Mouse (Mus musculus): ENCODE data around the gene Coa7.
"Not testable (repeated sequence)": the region's sequence is repeated elsewhere in the genome, so short reads cannot be mapped to it uniquely, and the experiment has no call there.

Gene Coa7

DNA sequence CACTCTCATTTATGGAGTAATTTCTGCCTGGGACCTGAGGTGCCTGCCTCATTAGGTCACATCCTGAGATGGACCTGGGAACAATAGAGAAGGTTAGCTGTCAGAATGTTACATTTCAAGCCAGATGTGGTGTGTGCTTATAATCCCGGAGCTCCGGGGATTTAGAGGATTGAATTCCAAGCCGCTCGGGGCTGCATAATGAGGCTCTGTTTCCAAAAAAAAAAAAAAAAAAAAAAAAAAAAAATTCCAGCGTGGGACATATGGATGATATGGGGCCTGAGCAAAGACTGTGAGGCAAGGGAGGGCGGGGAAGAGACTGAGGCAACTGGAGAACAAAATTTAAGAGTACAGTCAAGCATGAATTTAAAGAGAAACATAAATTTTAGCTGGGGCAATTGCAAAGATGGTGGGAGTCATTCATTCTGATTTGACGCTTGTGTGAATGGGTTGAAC, 16.7 kb downstream of the Coa7 start:
- DNase-seq (ENCODE audit: low spot score) = no peak

- no peak for DNase-seq (ENCODE audit: low spot score)
Measured at GRCm38 (mm10) chr4:108345826-108346225, 17.9 kb downstream of the Coa7 start.

DNA sequence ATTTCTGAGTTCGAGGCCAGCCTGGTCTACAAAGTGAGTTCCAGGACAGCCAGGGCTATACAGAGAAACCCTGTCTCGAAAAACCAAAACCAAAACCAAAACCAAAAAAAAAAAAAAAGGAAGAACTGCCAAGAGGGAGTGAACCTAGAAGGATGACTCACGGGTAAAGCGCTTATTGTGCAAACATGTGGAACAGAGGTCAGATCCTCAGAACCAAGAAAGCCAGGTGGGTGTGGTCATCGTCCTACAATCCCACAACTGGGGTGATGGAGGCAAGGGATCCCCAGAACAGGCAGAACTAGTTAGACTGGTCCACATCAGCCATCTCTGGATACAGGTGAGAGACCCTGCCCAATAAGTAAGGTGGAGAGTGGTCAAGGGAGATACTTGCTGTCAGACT, 19.2 kb downstream of the Coa7 start:
- DNase-seq (ENCODE audit: low spot score) = no peak

GRCm38 (mm10) chr4:108348256-108348875, 20.4 kb downstream of the Coa7 start:
- no peak for DNase-seq (ENCODE audit: low spot score)

- DNase-seq (ENCODE audit: low spot score) = no peak
Measured at GRCm38 (mm10) chr4:108349064-108349463, 21.1 kb downstream of the Coa7 start.

- DNase-seq (ENCODE audit: low spot score) = no peak
Measured at GRCm38 (mm10) chr4:108349836-108350547, 22.1 kb downstream of the Coa7 start.

GRCm38 (mm10) chr4:108350819-108351218, 22.9 kb downstream of the Coa7 start:
- peak; percentile 64 for DNase-seq (ENCODE audit: low spot score)

DNA sequence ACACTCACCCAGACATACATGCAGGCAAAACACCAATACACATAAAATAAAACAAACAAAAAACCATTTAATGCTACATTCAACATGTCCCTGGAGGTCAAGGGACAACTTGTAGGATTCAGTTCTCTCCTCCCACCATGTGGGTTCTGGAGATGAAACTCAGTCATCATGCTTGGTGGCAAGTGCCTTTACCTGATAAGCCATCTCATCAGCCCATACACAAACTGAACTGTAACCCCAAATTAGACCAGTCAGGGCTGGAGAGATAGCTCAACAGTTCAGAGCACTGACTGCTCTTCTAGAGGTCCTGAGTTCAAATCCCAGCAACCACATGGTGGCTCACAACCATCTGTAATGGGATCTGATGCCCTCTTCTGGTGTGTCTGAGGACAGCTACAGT, 25.7 kb downstream of the Coa7 start:
- not testable (repeated sequence) for DNase-seq (ENCODE audit: low spot score)

GRCm38 (mm10) chr4:108357458-108357857, 29.5 kb downstream of the Coa7 start:
- DNase-seq (ENCODE audit: low spot score) = no peak

GRCm38 (mm10) chr4:108358498-108358897, 30.6 kb downstream of the Coa7 start:
- DNase-seq (ENCODE audit: low spot score) = no peak

DNA sequence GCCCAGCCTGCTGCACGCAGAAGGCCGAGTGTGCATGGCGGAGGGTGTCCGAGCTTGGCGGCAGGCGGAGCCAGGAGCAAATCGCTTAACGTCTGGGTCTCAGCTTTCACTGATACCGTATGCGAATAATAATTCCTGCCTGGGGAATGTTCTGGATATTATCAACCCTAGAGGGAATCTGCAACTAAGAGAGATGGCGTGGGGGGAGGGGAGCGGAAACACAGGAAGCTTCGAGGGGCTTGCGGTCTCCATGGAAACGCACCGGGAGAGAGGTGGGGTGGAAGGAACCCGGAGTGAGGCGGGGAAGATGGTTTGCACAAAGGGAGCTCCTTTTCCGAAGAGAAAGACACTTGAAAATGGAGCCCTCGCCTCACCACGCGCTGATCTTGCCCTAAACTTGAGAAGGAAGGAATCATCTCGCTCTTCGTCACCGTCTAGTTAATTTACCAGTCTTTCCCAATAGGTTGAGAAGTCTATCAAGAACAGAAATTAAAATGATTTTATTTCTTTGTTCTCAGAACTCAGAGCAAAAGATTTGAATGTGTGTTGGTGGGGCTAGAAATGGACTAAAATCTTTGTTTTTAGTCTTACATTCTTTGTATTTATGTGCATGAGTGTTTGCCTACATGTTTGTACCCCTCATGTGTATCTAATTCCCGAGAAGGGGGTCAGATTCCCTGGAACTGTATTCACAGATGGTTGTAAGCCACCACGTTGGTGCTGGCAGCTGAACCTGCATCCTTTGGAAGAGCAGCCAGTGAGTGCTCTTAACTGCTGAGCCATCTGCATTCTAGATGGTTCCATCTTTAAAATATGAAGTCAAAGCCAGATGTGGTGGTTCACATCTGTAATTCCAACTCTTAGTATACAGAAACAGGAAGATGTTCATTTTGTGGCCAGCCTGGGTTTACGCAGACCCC, 32.5 kb downstream of the Coa7 start:
- peak; percentile 84 for DNase-seq (ENCODE audit: low spot score)

GRCm38 (mm10) chr4:108362321-108363261, 34.7 kb downstream of the Coa7 start:
- DNase-seq (ENCODE audit: low spot score) = peak; percentile 66

- DNase-seq (ENCODE audit: low spot score) = no peak
Measured at GRCm38 (mm10) chr4:108363355-108364110, 35.6 kb downstream of the Coa7 start.

DNA sequence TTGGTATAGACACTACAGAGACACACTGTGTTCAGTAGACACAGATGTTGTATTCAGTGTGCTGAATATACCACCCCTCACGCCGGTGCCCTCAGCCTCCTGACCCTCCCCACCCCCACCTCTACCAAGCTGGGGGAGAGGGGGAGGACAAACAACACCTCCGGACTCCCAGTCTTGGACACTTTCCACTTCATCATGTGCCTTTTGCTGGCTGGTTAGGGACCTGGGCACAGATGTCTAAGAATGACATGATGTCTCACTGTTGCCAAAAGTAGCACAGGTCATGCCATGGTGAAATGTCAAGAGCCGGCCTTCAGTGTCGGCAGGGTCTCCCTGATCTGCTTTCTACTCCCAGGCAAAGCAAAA, 36.2 kb downstream of the Coa7 start:
- no peak for DNase-seq (ENCODE audit: low spot score)

GRCm38 (mm10) chr4:108369254-108369653, 41.3 kb downstream of the Coa7 start:
- no peak for DNase-seq (ENCODE audit: low spot score)

DNA sequence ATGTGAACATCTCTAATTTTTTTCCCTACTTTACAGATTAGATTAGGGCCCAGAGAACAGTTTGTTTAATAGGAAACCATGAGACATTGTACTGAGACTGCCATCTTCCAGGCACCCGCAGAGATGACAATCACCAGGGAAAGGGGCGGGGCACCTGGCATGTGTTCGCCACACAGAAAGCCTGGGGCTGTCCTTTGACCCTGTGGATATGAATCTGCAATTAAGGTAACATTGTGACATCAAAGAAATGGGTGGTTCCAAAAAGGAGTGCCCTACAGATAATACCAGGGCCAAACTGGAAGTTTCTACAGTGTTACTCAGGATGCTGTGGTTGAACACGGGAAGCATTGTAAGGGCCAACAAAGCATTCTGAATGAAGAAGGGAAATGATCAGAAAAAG, 42.5 kb downstream of the Coa7 start:
- DNase-seq (ENCODE audit: low spot score) = no peak

DNA sequence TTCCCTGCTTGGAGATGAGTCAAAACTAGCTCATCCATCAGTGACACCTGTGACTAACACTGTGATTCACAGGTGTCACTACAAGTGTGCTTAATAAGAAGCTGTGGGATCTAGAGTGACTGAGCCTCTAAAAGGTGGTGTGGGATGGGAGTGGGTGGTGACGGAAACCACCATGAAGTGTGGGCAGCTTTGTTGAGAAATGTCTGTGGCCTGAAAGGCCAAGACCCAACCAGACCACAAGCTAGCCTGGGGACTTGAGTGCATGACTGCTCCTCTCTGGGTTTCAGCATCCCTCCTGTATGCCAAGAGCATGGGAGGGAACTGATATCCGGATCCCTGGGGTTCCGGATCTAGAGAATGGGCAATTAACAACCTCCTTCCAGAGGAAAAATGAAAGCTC, 43.5 kb downstream of the Coa7 start:
- DNase-seq (ENCODE audit: low spot score) = no peak

- no peak for DNase-seq (ENCODE audit: low spot score)
Measured at GRCm38 (mm10) chr4:108372166-108372565, 44.2 kb downstream of the Coa7 start.

- DNase-seq (ENCODE audit: low spot score) = no peak
Measured at GRCm38 (mm10) chr4:108379476-108379875, 51.5 kb downstream of the Coa7 start.

- no peak for DNase-seq (ENCODE audit: low spot score)
Measured at GRCm38 (mm10) chr4:108380146-108380545, 52.2 kb downstream of the Coa7 start.

- peak; percentile 49 for DNase-seq (ENCODE audit: low spot score)
Measured at GRCm38 (mm10) chr4:108383183-108383714, 55.3 kb downstream of the Coa7 start, which contains the start of gene Shisal2a. Gene Shisal2a, minus strand, starts transcription at chr4:108383349.

Data from testis, postnatal 10 days (tissue).